Mouse (Mus musculus) heart, postnatal 0 days (tissue): Measurements from ENCODE around the gene Bbs9. TPM values are rescaled to one million over a fixed set of nuclear protein-coding genes. Genes with fewer than 3 reads are reported as not detected.

Source experiments
- ATAC-seq: fragments of 200-750 bp; cut with Nextera tagmentation; 2 replicates; pipeline ENCODE4 v1.8.0; 2017; ENCODE audit warnings: low read depth, moderate number of reproducible peaks, moderate library complexity; ENCODE audit not compliant: insufficient read depth
- DNase-seq: peaks from one replicate; pipeline ENCODE4 v3.0.0-alpha.2; 2016; ENCODE audit warnings: low spot score
- H3K27ac ChIP-seq: fragments of 300-500 bp; sonication (generic); 2 replicates; pipeline ENCODE4 v1.5.1; 2014; ENCODE audit warnings: low read depth, mild to moderate bottlenecking
- H3K27me3 ChIP-seq: fragments of 300-500 bp; sonication (generic); 2 replicates; pipeline ENCODE4 v1.6.1; 2014; ENCODE audit warnings: low read length, mixed read lengths; ENCODE audit not compliant: control insufficient read depth, insufficient read depth
- H3K36me3 ChIP-seq: fragments of 300-500 bp; sonication (generic); replicated peaks from 2 replicates; pipeline ENCODE4 v1.6.1; 2014; ENCODE audit warnings: low read length, mixed read lengths; ENCODE audit not compliant: control insufficient read depth, insufficient read depth
- H3K4me1 ChIP-seq: fragments of 300-500 bp; sonication (generic); 2 replicates; pipeline ENCODE4 v1.6.1; 2014; ENCODE audit warnings: antibody characterized with exemption; ENCODE audit not compliant: control insufficient read depth, insufficient read depth
- H3K4me2 ChIP-seq: fragments of 300-500 bp; sonication (generic); 2 replicates; pipeline ENCODE4 v1.6.1; 2014; ENCODE audit warnings: low read depth, mild to moderate bottlenecking, low read length, moderate library complexity
- H3K4me3 ChIP-seq: fragments of 300-500 bp; sonication (generic); 2 replicates; pipeline ENCODE4 v1.5.1; 2014; ENCODE audit warnings: low read depth, low read length
- H3K9ac ChIP-seq: fragments of 300-500 bp; sonication (generic); replicated peaks from 2 replicates; pipeline ENCODE4 v1.6.1; 2014; ENCODE audit warnings: low read depth, low read length, mixed read lengths
- H3K9me3 ChIP-seq: fragments of 300-500 bp; sonication (generic); replicated peaks from 2 replicates; pipeline ENCODE4 v1.6.1; 2016; ENCODE audit warnings: low read length; ENCODE audit not compliant: control insufficient read depth
- CTCF ChIP-seq: IDR thresholded peaks from 2 replicates; pipeline ENCODE4 v1.5.1; 2016; ENCODE audit warnings: antibody characterized with exemption, control low read depth, low read depth
- EP300 ChIP-seq: IDR thresholded peaks from 2 replicates; pipeline ENCODE4 v1.6.1; 2016; ENCODE audit warnings: antibody characterized with exemption, low read depth
- polyA plus RNA-seq: library from polyadenylated mRNA; unstranded; fragments of >200 nt; fragmentation: Nextera tagmentation; extraction: Ambion mirVana; gene quantifications from 2 replicates; pipeline ENCODE4 v1.2.1, GENCODE M21; 2015
- total RNA-seq: library from RNA; depleted of rRNA; stranded (reverse); fragments of >200 nt; gene quantifications from 2 replicates; pipeline ENCODE4 v1.2.3, GENCODE M21; 2014; ENCODE audit warnings: low replicate concordance; rRNA removed

The Bbs9 gene
- total and polyA plus RNA-seq, 2 experiments from 2014 or later = 5.2 to 18.9 TPM

GRCm38 (mm10) chr9:22935645-22936044, 460.1 kb downstream of the Bbs9 start:
- Histone ChIP-seq H3K27me3 (no peaks in the 10 kb centered on the region), H3K4me2 (no peak overlapping the region), H3K9ac (no peak overlapping the region), H3K4me3 (no peak overlapping the region), H3K27ac (no peak overlapping the region), H3K36me3 (no peaks in the 10 kb centered on the region), H3K4me1 (no peaks in the 10 kb centered on the region), H3K9me3 (no peaks in the 10 kb centered on the region)
- TF ChIP-seq CTCF = no peak
- TF ChIP-seq EP300 = no peak
- ATAC-seq (no peak), DNase-seq (no peak)

Other genes starting within 250 kb of the Bbs9 start
- gene Zfp599, start 215.8 kb upstream of the Bbs9 start, total RNA-seq = 0.50 and 1.5 TPM in 2 replicates
- gene Zfp599, start 215.8 kb upstream of the Bbs9 start, polyA plus RNA-seq = 1.7 TPM in 2 replicates
- 16.7 and 27.8 TPM in 2 replicates for gene Zfp810, start 168.1 kb upstream of the Bbs9 start, total RNA-seq
- 13.1 and 14.3 TPM in 2 replicates for gene Zfp810, start 168.1 kb upstream of the Bbs9 start, polyA plus RNA-seq
- gene Anln, start 86.5 kb upstream of the Bbs9 start, total RNA-seq = 35.0 and 50.9 TPM in 2 replicates
- 12.8 and 12.9 TPM in 2 replicates for gene Anln, start 86.5 kb upstream of the Bbs9 start, polyA plus RNA-seq
- gene 9530077C05Rik, start 64.2 kb upstream of the Bbs9 start, total RNA-seq = 0.69 and 1.6 TPM in 2 replicates
- gene 9530077C05Rik, start 64.2 kb upstream of the Bbs9 start, polyA plus RNA-seq = 0.62 and 0.85 TPM in 2 replicates
- not detected in 2 replicates for gene Gm17545, start 21.4 kb upstream of the Bbs9 start, total RNA-seq
- not detected in 2 replicates for gene Gm17545, start 21.4 kb upstream of the Bbs9 start, polyA plus RNA-seq
- 41.5 and 47.1 TPM in 2 replicates for gene Rp9, start 6.0 kb upstream of the Bbs9 start, total RNA-seq
- 50.9 and 54.7 TPM in 2 replicates for gene Rp9, start 6.0 kb upstream of the Bbs9 start, polyA plus RNA-seq